Mouse (Mus musculus) liver, postnatal 0 days (tissue): Measurements from ENCODE around the gene Zfp217.

Experiments
- CTCF ChIP-seq: sonication (generic); IDR thresholded peaks from 2 replicates; pipeline ENCODE4 v1.5.1; 2016; ENCODE audit warnings: antibody characterized with exemption, low read depth
- EP300 ChIP-seq: IDR thresholded peaks from 2 replicates; pipeline ENCODE4 v1.6.1; 2016; ENCODE audit warnings: antibody characterized with exemption, low read depth, mild to moderate bottlenecking

- TF ChIP-seq EP300 = no peak
- TF ChIP-seq CTCF = peak; percentile 89
These were observed 31.1 kb downstream of the Zfp217 start for GRCm38 (mm10) chr2:170116704-170117281.
